Mouse (Mus musculus) olfactory bulb, adult 2 months (tissue): ENCODE measurements around the gene Id3. TPM values are rescaled to one million over a fixed set of nuclear protein-coding genes. Genes with fewer than 3 reads are reported as not detected.

Experiments used
- H3K27ac ChIP-seq: fragments of 200-500 bp; 2 replicates; pipeline ENCODE4 v1.5.1; 2012; ENCODE audit warnings: low read depth, low read length; ENCODE audit not compliant: insufficient read depth
- H3K4me1 ChIP-seq: fragments of 200-500 bp; 2 replicates; pipeline ENCODE4 v1.6.1; 2012; ENCODE audit warnings: low read length; ENCODE audit not compliant: control insufficient read depth, insufficient read depth
- H3K4me3 ChIP-seq: fragments of 200-500 bp; 2 replicates; pipeline ENCODE4 v1.5.1; 2012; ENCODE audit warnings: mild to moderate bottlenecking, low read depth, low read length, moderate library complexity; ENCODE audit not compliant: insufficient read depth
- CTCF ChIP-seq: fragments of 200-500 bp; IDR thresholded peaks from 2 replicates; pipeline ENCODE4 v1.5.1; 2012; ENCODE audit warnings: low read depth, mild to moderate bottlenecking, low read length, moderate library complexity; ENCODE audit not compliant: insufficient read depth
- POLR2A ChIP-seq: fragments of 200-500 bp; IDR thresholded peaks from 2 replicates; pipeline ENCODE4 v1.6.1; 2012; ENCODE audit warnings: mild to moderate bottlenecking, low read depth, low read length, moderate library complexity; ENCODE audit not compliant: insufficient read depth
- WGBS: fragments of 180-500 bp; shearing (Covaris S2); methylation state at CpG from one replicate; pipeline ENCODE4 v1.1.7; 2018; 5-methylcytosine and 5-hydroxymethylcytosine counted together
- polyA plus RNA-seq: library from polyadenylated mRNA; stranded (reverse); fragments of >200 nt; gene quantifications from 2 replicates; pipeline ENCODE4 v1.2.4, GENCODE M21; 2012; ENCODE audit warnings: low replicate concordance; ENCODE audit not compliant: missing spikeins, insufficient read depth, insufficient read length

The Id3 gene
- polyA plus RNA-seq, 1 experiment: not detected

GRCm38 (mm10) chr4:136123111-136123791, 20.0 kb upstream of the Id3 start:
- Histone ChIP-seq H3K4me3 (no peak overlapping the region), H3K4me1 (peaks cover 11% of the 10 kb centered on the region), H3K27ac (peak overlapping the region; percentile 73)
- 48% methylated on average over 8 of the region's 8 CpGs for WGBS
- no peak for TF ChIP-seq CTCF
- TF ChIP-seq POLR2A: no peak

DNA sequence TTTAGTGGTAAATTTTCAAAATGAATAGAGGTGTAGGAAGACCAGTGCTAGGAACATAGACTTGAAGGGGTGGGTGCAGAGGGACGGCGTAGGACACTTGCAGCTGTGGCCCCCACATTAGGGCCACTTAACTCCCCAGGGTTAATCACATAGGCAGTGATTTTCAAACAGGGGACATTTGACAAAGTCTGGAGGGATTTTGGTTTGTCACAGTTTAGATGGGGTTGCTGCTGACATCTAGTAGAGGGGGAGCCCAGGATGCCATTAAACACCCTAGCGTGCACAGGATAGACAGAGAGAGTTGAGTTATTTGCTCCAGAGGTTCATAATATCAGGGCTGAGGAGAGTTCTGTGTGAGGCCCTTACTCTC, 19.5 kb upstream of the Id3 start:
- Histone ChIP-seq H3K4me3 (no peak overlapping the region), H3K27ac (peak overlapping the region; percentile 73; the same call in 1 of the 2 replicates), H3K4me1 (peaks cover 11% of the 10 kb centered on the region)
- WGBS: 81% methylated on average over 3 of the region's 3 CpGs
- TF ChIP-seq CTCF (no peak), POLR2A (no peak)

DNA sequence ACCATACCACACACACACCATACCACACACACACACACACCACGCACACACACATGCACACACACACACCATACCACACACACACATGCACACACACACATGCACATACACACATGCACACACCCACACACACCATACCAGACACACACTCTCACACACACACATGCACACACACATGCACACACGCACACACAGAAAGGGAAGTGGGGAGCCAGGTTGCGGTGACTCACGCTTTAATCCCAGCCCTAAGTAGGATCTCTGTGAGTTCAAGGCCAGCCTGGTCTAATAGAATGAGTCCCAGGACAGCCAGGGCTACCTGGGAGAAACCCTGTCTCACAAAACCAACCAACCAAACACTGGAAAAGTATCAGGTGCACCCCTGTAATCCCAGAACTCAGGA, 18.7 kb upstream of the Id3 start:
- H3K4me3 ChIP-seq: no peak overlapping the region
- TF ChIP-seq POLR2A (no peak), CTCF (no peak)
- H3K4me1 ChIP-seq: peaks cover 11% of the 10 kb centered on the region
- WGBS: 99% methylated on average over 4 of the region's 4 CpGs
- H3K27ac ChIP-seq: peak overlapping the region; percentile 38; the same call in 1 of the 2 replicates

DNA sequence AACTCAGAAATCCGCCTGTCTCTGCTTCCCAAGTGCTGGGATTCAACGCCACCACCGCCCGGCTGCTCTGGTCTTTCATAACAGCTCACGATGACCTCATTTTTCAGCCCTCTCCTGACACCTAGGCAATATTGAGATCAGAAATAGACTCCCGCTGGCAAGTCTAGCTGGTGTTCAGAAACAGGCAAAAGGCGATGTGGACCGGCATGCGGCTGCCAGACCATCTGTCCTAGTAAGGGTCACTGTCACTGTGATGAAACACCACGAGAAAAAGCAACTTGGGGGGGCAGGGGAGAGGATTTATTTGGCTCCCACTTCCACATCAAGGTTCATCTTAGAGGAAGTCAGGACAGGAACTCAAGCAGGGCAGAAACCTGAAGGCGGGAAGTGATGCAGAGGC, 17.8 kb upstream of the Id3 start:
- H3K4me3 ChIP-seq: no peak overlapping the region
- H3K27ac ChIP-seq: no peak overlapping the region
- peaks cover 11% of the 10 kb centered on the region for H3K4me1 ChIP-seq
- TF ChIP-seq CTCF (no peak), POLR2A (no peak)
- 86% methylated on average over 11 of the region's 11 CpGs for WGBS

GRCm38 (mm10) chr4:136126019-136126418, 17.3 kb upstream of the Id3 start:
- 89% methylated on average over 5 of the region's 5 CpGs for WGBS
- H3K27ac ChIP-seq: no peak overlapping the region
- peaks cover 11% of the 10 kb centered on the region for H3K4me1 ChIP-seq
- no peak overlapping the region for H3K4me3 ChIP-seq
- TF ChIP-seq CTCF: no peak
- TF ChIP-seq POLR2A: no peak

DNA sequence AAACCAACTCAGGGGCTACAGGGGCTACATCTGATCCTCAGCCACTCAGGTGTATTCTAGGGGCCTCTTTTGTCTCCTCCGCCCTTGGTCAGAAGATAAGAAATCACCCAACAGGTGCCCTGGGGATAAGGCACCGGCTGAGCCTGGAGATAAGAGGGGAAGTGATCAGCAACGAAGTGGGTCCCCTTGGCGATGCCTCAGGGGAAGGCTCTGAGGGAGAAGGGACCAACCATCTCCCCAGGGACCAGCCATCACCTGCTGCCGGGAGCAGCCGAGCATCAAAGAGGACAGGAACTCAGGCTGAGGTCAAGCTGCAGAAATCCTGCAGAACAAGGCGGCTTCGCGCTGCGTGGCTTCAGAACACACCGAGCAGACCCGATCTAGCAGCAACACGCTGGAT, 15.6 kb upstream of the Id3 start:
- no peak overlapping the region for H3K4me3 ChIP-seq
- TF ChIP-seq POLR2A (no peak), CTCF (no peak)
- peaks cover 10% of the 10 kb centered on the region for H3K4me1 ChIP-seq
- H3K27ac ChIP-seq: no peak overlapping the region
- WGBS: 86% methylated on average over 13 of the region's 13 CpGs

GRCm38 (mm10) chr4:136129842-136130241, 13.5 kb upstream of the Id3 start:
- H3K4me3 ChIP-seq: no peak overlapping the region
- peaks cover 4% of the 10 kb centered on the region for H3K4me1 ChIP-seq
- 96% methylated on average over 1 of the region's 1 CpGs for WGBS
- H3K27ac ChIP-seq: no peak overlapping the region
- TF ChIP-seq POLR2A (no peak), CTCF (no peak)

- 69% methylated on average over 9 of the region's 9 CpGs for WGBS
- no peak overlapping the region for H3K27ac ChIP-seq
- H3K4me1 ChIP-seq: peaks cover 11% of the 10 kb centered on the region
- no peak overlapping the region for H3K4me3 ChIP-seq
- TF ChIP-seq CTCF: no peak
- TF ChIP-seq POLR2A: no peak
These were observed 9.5 kb upstream of the Id3 start for GRCm38 (mm10) chr4:136133801-136134200.

DNA sequence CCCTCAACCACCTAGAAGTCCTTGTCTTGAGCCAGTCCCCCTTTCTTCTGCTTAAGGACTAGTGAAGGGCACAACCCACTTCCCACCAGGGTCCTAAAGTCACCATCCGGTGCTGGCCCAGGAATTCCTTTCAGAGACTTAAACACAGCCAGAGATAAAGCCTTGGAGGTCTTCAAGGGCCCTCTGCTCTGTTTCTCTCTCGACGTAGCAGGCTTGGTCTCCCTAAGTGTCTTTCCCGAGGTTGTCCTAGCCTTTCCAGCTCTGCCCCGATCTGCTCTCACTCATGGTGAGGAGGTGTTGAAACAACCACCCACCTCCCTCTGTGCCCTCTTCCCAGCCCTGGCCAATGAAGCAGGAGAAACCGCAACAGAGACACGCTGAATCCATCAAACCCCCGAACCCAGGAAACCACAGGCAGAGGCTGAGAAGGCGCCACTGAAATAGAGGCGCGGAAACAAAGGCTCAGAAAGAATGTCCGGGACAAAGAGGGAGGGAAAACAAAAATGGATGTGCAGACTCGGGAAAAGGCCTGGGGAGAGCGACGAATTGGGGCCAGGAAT, 8.8 kb upstream of the Id3 start:
- TF ChIP-seq CTCF: no peak
- TF ChIP-seq POLR2A: no peak
- H3K4me3 ChIP-seq: peak overlapping the region; percentile 37
- 12% methylated on average over 15 of the region's 15 CpGs for WGBS
- peaks cover 11% of the 10 kb centered on the region for H3K4me1 ChIP-seq
- H3K27ac ChIP-seq: peak overlapping the region; percentile 2; the same call in 1 of the 2 replicates
